13 mouse cellular contexts compared by ENCODE assay signal in the genomic region with DNA sequence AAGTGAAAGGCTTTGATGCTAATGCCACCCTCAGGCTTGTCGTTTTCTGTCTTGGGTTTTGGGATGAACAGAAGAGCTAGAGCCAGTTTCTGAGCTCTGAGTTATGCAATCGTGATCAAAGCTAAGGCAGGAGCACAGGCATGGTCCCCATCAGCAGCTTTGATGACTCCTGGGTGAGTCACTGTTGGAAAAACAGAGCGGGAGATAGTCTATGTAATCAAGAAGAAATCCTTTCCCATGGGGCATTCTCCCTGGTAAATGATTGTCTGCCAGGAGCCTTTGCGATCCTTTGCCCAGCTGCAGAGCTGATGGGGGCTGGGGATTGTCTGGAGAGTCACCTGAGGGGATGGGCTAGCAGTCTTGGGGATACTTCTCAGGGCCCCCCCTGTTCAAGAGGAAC. TPM values are rescaled to one million over a fixed set of nuclear protein-coding genes. Genes with fewer than 3 reads are reported as not detected.
DNase-seq lines count a peak whose midpoint lies in the region; ATAC-seq and TF ChIP-seq lines count a peak whose summit lies in the region.
"Had no signal": no experiment of that assay in that cellular context is flagged by ENCODE, and none has a peak within 500 bp of the region (broad histone marks: within the 10 kb centered on the region; RNA-seq: fewer than 3 reads in every experiment).

No protein-coding gene starts in this region.

- no peak for TF ChIP-seq CTCF in cortical plate, adult 2 months (IDR thresholded peaks at IDR 0.05; ENCODE audit: extremely low read depth, insufficient read depth, low read length)
- no peak for TF ChIP-seq CTCF in small intestine, adult 2 months (IDR thresholded peaks at IDR 0.05; ENCODE audit: extremely low read depth, insufficient read length, insufficient replicate concordance, low read depth, low read length)

- no peak overlapping the region for H3K9ac ChIP-seq in kidney, embryonic 15.5 days
- H3K9ac ChIP-seq in forebrain, embryonic 11.5 days (ENCODE audit: low read length) = no peak overlapping the region
- H3K9ac ChIP-seq: liver, embryonic 14.5 days had no signal

- no peaks in the 10 kb centered on the region for H3K9me3 ChIP-seq in kidney, embryonic 15.5 days (replicated peaks)
- no peaks in the 10 kb centered on the region for H3K9me3 ChIP-seq in forebrain, embryonic 11.5 days (ENCODE audit: control insufficient read depth, low read length)

- no peak overlapping the region for H3K4me3 ChIP-seq in kidney, embryonic 15.5 days (replicated peaks)
- no peak overlapping the region for H3K4me3 ChIP-seq in cortical plate, adult 2 months (ENCODE audit: insufficient read depth, low read length)
- no peak overlapping the region for H3K4me3 ChIP-seq in small intestine, adult 2 months (ENCODE audit: low read depth, low read length)
- no peak overlapping the region for H3K4me3 ChIP-seq in forebrain, embryonic 11.5 days (ENCODE audit: low read depth, low read length)

- peak; percentile 74 to 88 for DNase-seq in adrenal gland, adult (ENCODE audit: inconsistent age in 2 of 2, low spot score in 1 of 2)
- no peak for DNase-seq in adrenal gland, adult 18-20 months (ENCODE audit: low spot score in 2 of 2)
- no peak for DNase-seq in kidney, adult 9 months
- DNase-seq in left cerebral cortex, postnatal 10 days (ENCODE audit: extremely low spot score in 1 of 2, low spot score in 2 of 2) = no peak
- DNase-seq in forebrain, embryonic 11.5 days (ENCODE audit: low spot score) = no peak
- DNase-seq: embryo, embryonic 11 days; thymus, adult 2 months had no signal

- no peaks in the 10 kb centered on the region for H3K27me3 ChIP-seq in kidney, embryonic 15.5 days
- no peaks in the 10 kb centered on the region for H3K27me3 ChIP-seq in small intestine, adult 2 months (ENCODE audit: control insufficient read depth, insufficient read depth, low read length)
- H3K27me3 ChIP-seq in forebrain, embryonic 11.5 days (ENCODE audit: control insufficient read depth, insufficient read depth, low read length) = no peaks in the 10 kb centered on the region

- 30% methylated on average over 4 of the region's 4 CpGs for WGBS in kidney, embryonic 15.5 days
- WGBS in small intestine, adult 2 months = 16% methylated on average over 4 of the region's 4 CpGs
- 74% methylated on average over 4 of the region's 4 CpGs for WGBS in forebrain, embryonic 11.5 days

- H3K4me1 ChIP-seq in kidney, embryonic 15.5 days = peaks cover 30% of the 10 kb centered on the region
- H3K4me1 ChIP-seq in cortical plate, adult 2 months (ENCODE audit: control insufficient read depth, insufficient read depth, low read length) = peaks cover 11% of the 10 kb centered on the region
- H3K4me1 ChIP-seq in small intestine, adult 2 months (ENCODE audit: control insufficient read depth, insufficient read depth, insufficient read length, low read length) = peaks cover 12% of the 10 kb centered on the region
- H3K4me1 ChIP-seq in forebrain, embryonic 11.5 days (replicated peaks; ENCODE audit: control insufficient read depth, insufficient read depth, low read length) = no peaks in the 10 kb centered on the region

- H3K27ac ChIP-seq in kidney, embryonic 15.5 days = peak overlapping the region; percentile 56
- H3K27ac ChIP-seq in cortical plate, adult 2 months (ENCODE audit: insufficient read depth, low read length) = peak overlapping the region; percentile 84
- H3K27ac ChIP-seq in small intestine, adult 2 months (ENCODE audit: insufficient read depth, low read depth, low read length) = peak overlapping the region; percentile 14; the same call in 1 of the 2 replicates
- no peak overlapping the region for H3K27ac ChIP-seq in forebrain, embryonic 11.5 days (ENCODE audit: low read depth, low read length)
- H3K27ac ChIP-seq: liver, embryonic 14.5 days had no signal

- no peaks in the 10 kb centered on the region for H3K36me3 ChIP-seq in kidney, embryonic 15.5 days
- H3K36me3 ChIP-seq in small intestine, adult 2 months (ENCODE audit: control insufficient read depth, insufficient read depth, low read length) = no peaks in the 10 kb centered on the region
- no peaks in the 10 kb centered on the region for H3K36me3 ChIP-seq in forebrain, embryonic 11.5 days (ENCODE audit: control insufficient read depth, insufficient read depth, low read length)

- intact Hi-C loops in left cerebral cortex, postnatal 10 days (cut with DNase I) = no loop called here

- no peak for TF ChIP-seq POLR2A in cortical plate, adult 2 months (IDR thresholded peaks at IDR 0.05; ENCODE audit: extremely low read depth, insufficient read depth, low read length)
- TF ChIP-seq POLR2A in small intestine, adult 2 months (IDR thresholded peaks at IDR 0.05; ENCODE audit: low read depth, low read length) = no peak

- no peak overlapping the region for H3K4me2 ChIP-seq in kidney, embryonic 15.5 days
- H3K4me2 ChIP-seq in forebrain, embryonic 11.5 days (ENCODE audit: low read depth, low read length, severe bottlenecking) = no peak overlapping the region

- ATAC-seq in kidney, embryonic 15.5 days (replicated peaks; ENCODE audit: low FRiP score) = peak; percentile 71
- ATAC-seq in forebrain, embryonic 11.5 days (replicated peaks; ENCODE audit: low FRiP score) = no peak

RNA-seq across cellular contexts. Expression of a gene that starts 23.5 kb away (rescaled TPM):
- total RNA-seq in adrenal gland, adult 18-20 months (2021) = 10 to 100 TPM in 1 of 2 experiments, 1 to 10 TPM in 1; 9.1 to 17.9 TPM
- polyA plus RNA-seq in kidney, embryonic 15.5 days (2015; fragmentation: Nextera tagmentation; extraction: Ambion mirVana) = 7.3 and 7.5 TPM in 2 replicates
- 371 and 405 TPM in 2 replicates for polyA plus RNA-seq in cortical plate, adult 2 months (2012; rRNA removed)
- 13.0 and 20.7 TPM in 2 replicates for polyA plus RNA-seq in small intestine, adult 2 months (2012; rRNA removed)
- total RNA-seq in left cerebral cortex, postnatal 10 days (2021) = 100 to 1,000 TPM; 300 to 329 TPM
- polyA plus RNA-seq in forebrain, embryonic 11.5 days (2014; fragmentation: Nextera tagmentation; extraction: Ambion mirVana) = 1.9 and 2.1 TPM in 2 replicates
- total RNA-seq: MEL had no signal

RNA-seq across cellular contexts. Expression of a gene that starts 43.3 kb away (rescaled TPM):
- total RNA-seq in adrenal gland, adult 18-20 months (2021) = 10 to 100 TPM; 19.0 to 20.1 TPM
- polyA plus RNA-seq in kidney, embryonic 15.5 days (2015; fragmentation: Nextera tagmentation; extraction: Ambion mirVana) = 20.0 and 25.3 TPM in 2 replicates
- 144 and 166 TPM in 2 replicates for polyA plus RNA-seq in cortical plate, adult 2 months (2012; rRNA removed)
- 6.0 and 9.6 TPM in 2 replicates for polyA plus RNA-seq in small intestine, adult 2 months (2012; rRNA removed)
- 10 to 100 TPM; 72.5 to 93.3 TPM for total RNA-seq in left cerebral cortex, postnatal 10 days (2021)
- 15.0 and 18.7 TPM in 2 replicates for polyA plus RNA-seq in forebrain, embryonic 11.5 days (2014; fragmentation: Nextera tagmentation; extraction: Ambion mirVana)
- total RNA-seq: hematopoietic stem cell, adult 5-6 weeks; MEL had no signal

Comparison
In these comparisons a context has a peak if more than half of its experiments do, and no peak if none do; other contexts are left out.
1. DNase-seq: peak in adrenal gland, adult (2 of 2); none in adrenal gland, adult 18-20 months (0 of 2), kidney, adult 9 months (single experiment), left cerebral cortex, postnatal 10 days (0 of 2) and forebrain, embryonic 11.5 days (single experiment).
2. RNA of a gene that starts 23.5 kb away (polyA plus RNA-seq): 371 to 405 TPM in cortical plate, adult 2 months; 13.0 to 20.7 TPM in small intestine, adult 2 months, 7.3 to 7.5 TPM in kidney, embryonic 15.5 days and 1.9 to 2.1 TPM in forebrain, embryonic 11.5 days; every median in the first group is over 10 times any median in the second.